Mouse (Mus musculus): ENCODE results near the gene Fam92b. TPM values are rescaled to one million over a fixed set of nuclear protein-coding genes. Genes with fewer than 3 reads are reported as not detected.
A peak's percentile ranks its signal among the peaks of the same experiment; 100 is the strongest.

The Fam92b gene
- not detected in 2 replicates for polyA plus RNA-seq (2014; fragmentation: Nextera tagmentation; extraction: Ambion mirVana)

DNA sequence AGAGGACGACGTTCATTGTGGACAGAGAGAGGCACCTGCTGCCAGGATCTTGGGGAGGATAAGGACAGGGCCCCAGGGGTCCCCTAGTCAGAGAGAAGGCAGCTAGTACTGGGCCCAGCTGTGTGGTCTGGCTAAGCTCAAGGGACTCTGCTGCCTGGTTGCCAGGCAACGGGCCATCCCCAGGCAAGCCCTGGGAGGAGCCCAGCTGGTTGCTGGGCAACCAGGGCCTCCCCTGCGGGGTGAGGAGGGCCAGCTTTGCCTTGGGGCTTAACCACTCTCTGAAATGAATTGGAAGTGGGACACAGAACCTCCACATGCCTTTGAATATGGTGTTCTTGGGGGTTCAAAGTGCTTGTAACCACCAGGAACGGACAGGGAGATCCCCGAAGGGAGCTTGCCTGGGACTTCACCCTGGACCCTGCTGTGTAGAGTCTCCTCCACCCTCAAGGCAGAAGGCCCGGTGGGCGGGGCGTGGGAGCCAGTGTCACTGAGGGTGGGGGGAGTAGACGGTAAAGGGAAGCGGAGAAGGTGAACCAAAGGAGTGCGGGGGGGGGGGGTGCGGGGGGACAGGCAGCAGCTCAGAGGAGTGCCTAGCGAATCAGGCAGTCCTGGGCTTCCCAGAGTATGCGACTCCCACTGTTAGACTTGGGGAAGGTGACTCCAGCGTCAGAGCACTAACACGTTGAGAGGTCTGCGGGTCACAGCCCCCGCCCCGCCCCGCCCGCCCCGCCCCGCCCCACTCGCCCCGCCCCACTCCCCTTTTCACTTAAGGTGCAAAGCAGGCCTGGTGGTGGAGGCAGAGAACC, at the start of gene Fam92b:
Gene Fam92b (minus strand): TSS at position 149 of the 806 bp plus-strand sequence.
- H3K4me2 ChIP-seq (ENCODE audit: low read length), result peak within 1 kb of the TSS; percentile 43
- peaks cover 12 to 17% of the 10 kb centered on the region in 2 experiments for H3K4me1 ChIP-seq (ENCODE audit: control insufficient read depth in 2 of 2, insufficient read depth in 2 of 2, low read length in 2 of 2)
- H3K27ac ChIP-seq (replicated peaks in 1 of 2; ENCODE audit: control insufficient read depth in 1 of 2, insufficient read depth in 1 of 2, low read depth in 2 of 2, low read length in 2 of 2), result no peak within 1 kb of the TSS; a peak in 1 of 4 replicates
- H3K9me3 ChIP-seq (ENCODE audit: control insufficient read depth, low read length), result no peaks in the 10 kb centered on the region
- no peaks in the 10 kb centered on the region for H3K36me3 ChIP-seq (ENCODE audit: control insufficient read depth, insufficient read depth, low read length)
- H3K4me3 ChIP-seq (ENCODE audit: control insufficient read depth in 1 of 2, insufficient read depth in 1 of 2, low read depth in 1 of 2, low read length in 2 of 2), result no peak within 1 kb of the TSS
- ATAC-seq (ENCODE audit: insufficient number of reproducible peaks, insufficient read depth, low FRiP score, low read depth), result peak; percentile 81
- 2% methylated on average over 24 of the region's 26 CpGs for WGBS
- H3K27me3 ChIP-seq (ENCODE audit: control insufficient read depth, insufficient read depth, low read length), result peaks cover 40% of the 10 kb centered on the region
- H3K9ac ChIP-seq (ENCODE audit: low read length), result no peak within 1 kb of the TSS; the same call in 1 of the 2 replicates

DNA sequence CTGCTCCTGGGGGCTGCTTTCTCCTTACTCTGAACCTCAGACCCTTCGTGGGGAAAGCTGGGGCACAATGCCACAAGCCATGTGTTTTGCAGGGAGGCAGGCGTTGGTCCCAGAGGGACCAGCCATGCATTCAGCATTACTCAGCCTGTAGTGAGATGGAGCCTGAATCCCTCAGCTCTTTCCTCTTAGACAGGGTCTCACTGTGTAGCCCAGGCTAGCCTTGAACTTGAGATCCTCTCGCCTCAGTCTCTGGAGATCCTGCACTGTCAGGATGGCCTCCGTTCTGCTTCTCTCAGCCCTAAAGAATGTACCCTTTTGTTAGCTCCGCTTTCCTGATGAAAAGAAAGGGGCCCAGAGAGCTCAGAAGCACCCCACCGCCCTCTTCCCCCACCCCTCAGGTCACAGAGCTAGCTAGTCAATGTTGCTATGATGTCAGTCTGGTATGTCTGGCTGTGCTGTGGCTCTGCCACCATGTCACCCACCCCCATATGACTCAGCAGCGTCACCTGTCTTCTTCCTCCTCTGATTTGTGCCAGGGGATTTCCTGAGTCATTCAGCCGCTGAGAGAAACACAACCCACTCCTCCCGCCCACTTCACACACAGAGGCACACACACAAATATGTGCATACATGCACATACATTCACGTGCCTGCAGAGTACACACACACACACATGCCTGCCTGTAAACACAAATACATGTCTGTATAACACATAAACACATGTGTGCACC, 48.3 kb upstream of the Fam92b start:
- no peak for ATAC-seq (ENCODE audit: insufficient number of reproducible peaks, insufficient read depth, low FRiP score, low read depth)
- Histone ChIP-seq H3K27ac (replicated peaks in 1 of 2; ENCODE audit: control insufficient read depth in 1 of 2, insufficient read depth in 1 of 2, low read depth in 2 of 2, low read length in 2 of 2) (no peak overlapping the region), H3K4me3 (ENCODE audit: control insufficient read depth in 1 of 2, insufficient read depth in 1 of 2, low read depth in 1 of 2, low read length in 2 of 2) (no peak overlapping the region), H3K4me2 (ENCODE audit: low read length) (no peak overlapping the region), H3K36me3 (ENCODE audit: control insufficient read depth, insufficient read depth, low read length) (no peaks in the 10 kb centered on the region), H3K9me3 (ENCODE audit: control insufficient read depth, low read length) (no peaks in the 10 kb centered on the region), H3K9ac (ENCODE audit: low read length) (no peak overlapping the region), H3K27me3 (ENCODE audit: control insufficient read depth, insufficient read depth, low read length) (peaks cover 12% of the 10 kb centered on the region; the same call in 1 of the 2 replicates), H3K4me1 (ENCODE audit: control insufficient read depth in 2 of 2, insufficient read depth in 2 of 2, low read length in 2 of 2) (peaks cover 20 to 34% of the 10 kb centered on the region in 2 experiments)
- WGBS, result 51% methylated on average over 10 of the region's 10 CpGs

GRCm38 (mm10) chr8:120224521-120225420, 47.5 kb upstream of the Fam92b start:
- 58% methylated on average over 11 of the region's 11 CpGs for WGBS
- Histone ChIP-seq H3K4me2 (ENCODE audit: low read length) (no peak overlapping the region), H3K27me3 (ENCODE audit: control insufficient read depth, insufficient read depth, low read length) (peaks cover 10% of the 10 kb centered on the region; the same call in 1 of the 2 replicates), H3K27ac (replicated peaks in 1 of 2; ENCODE audit: control insufficient read depth in 1 of 2, insufficient read depth in 1 of 2, low read depth in 2 of 2, low read length in 2 of 2) (no peak overlapping the region), H3K9me3 (ENCODE audit: control insufficient read depth, low read length) (no peaks in the 10 kb centered on the region), H3K36me3 (ENCODE audit: control insufficient read depth, insufficient read depth, low read length) (no peaks in the 10 kb centered on the region), H3K9ac (ENCODE audit: low read length) (no peak overlapping the region), H3K4me1 (ENCODE audit: control insufficient read depth in 2 of 2, insufficient read depth in 2 of 2, low read length in 2 of 2) (peaks cover 15 to 26% of the 10 kb centered on the region in 2 experiments), H3K4me3 (ENCODE audit: control insufficient read depth in 1 of 2, insufficient read depth in 1 of 2, low read depth in 1 of 2, low read length in 2 of 2) (no peak overlapping the region)
- ATAC-seq (ENCODE audit: insufficient number of reproducible peaks, insufficient read depth, low FRiP score, low read depth), result no peak

GRCm38 (mm10) chr8:120222548-120222947, 45.3 kb upstream of the Fam92b start:
- Histone ChIP-seq H3K4me2 (ENCODE audit: low read length) (no peak overlapping the region), H3K27me3 (ENCODE audit: control insufficient read depth, insufficient read depth, low read length) (peaks cover 7% of the 10 kb centered on the region; the same call in 1 of the 2 replicates), H3K4me1 (ENCODE audit: control insufficient read depth in 2 of 2, insufficient read depth in 2 of 2, low read length in 2 of 2) (peaks cover 12 to 17% of the 10 kb centered on the region in 2 experiments), H3K4me3 (ENCODE audit: control insufficient read depth in 1 of 2, insufficient read depth in 1 of 2, low read depth in 1 of 2, low read length in 2 of 2) (no peak overlapping the region), H3K9me3 (ENCODE audit: control insufficient read depth, low read length) (no peaks in the 10 kb centered on the region), H3K36me3 (ENCODE audit: control insufficient read depth, insufficient read depth, low read length) (no peaks in the 10 kb centered on the region), H3K9ac (ENCODE audit: low read length) (no peak overlapping the region), H3K27ac (replicated peaks in 1 of 2; ENCODE audit: control insufficient read depth in 1 of 2, insufficient read depth in 1 of 2, low read depth in 2 of 2, low read length in 2 of 2) (no peak overlapping the region)
- no peak for ATAC-seq (ENCODE audit: insufficient number of reproducible peaks, insufficient read depth, low FRiP score, low read depth)
- 64% methylated on average over 11 of the region's 11 CpGs for WGBS

GRCm38 (mm10) chr8:120216855-120217830, 39.9 kb upstream of the Fam92b start:
- WGBS, result 15% methylated on average over 13 of the region's 13 CpGs
- H3K4me2 ChIP-seq (ENCODE audit: low read length), result no peak overlapping the region
- 0 out of 2 replicates have a peak, but pooled peaks have one; percentile 52 for ATAC-seq (ENCODE audit: insufficient number of reproducible peaks, insufficient read depth, low FRiP score, low read depth)

GRCm38 (mm10) chr8:120215416-120216141, 38.3 kb upstream of the Fam92b start:
- no peak overlapping the region for H3K9ac ChIP-seq (ENCODE audit: low read length)
- H3K4me1 ChIP-seq (ENCODE audit: control insufficient read depth in 2 of 2, insufficient read depth in 2 of 2, low read length in 2 of 2), result peaks cover 40 to 44% of the 10 kb centered on the region in 2 experiments
- no peaks in the 10 kb centered on the region for H3K9me3 ChIP-seq (ENCODE audit: control insufficient read depth, low read length)
- no peaks in the 10 kb centered on the region for H3K27me3 ChIP-seq (ENCODE audit: control insufficient read depth, insufficient read depth, low read length)
- H3K4me3 ChIP-seq (ENCODE audit: control insufficient read depth in 1 of 2, insufficient read depth in 1 of 2, low read depth in 1 of 2, low read length in 2 of 2), result no peak overlapping the region
- ATAC-seq (ENCODE audit: insufficient number of reproducible peaks, insufficient read depth, low FRiP score, low read depth), result no peak
- no peak overlapping the region; a peak in 1 of 4 replicates for H3K27ac ChIP-seq (replicated peaks in 1 of 2; ENCODE audit: control insufficient read depth in 1 of 2, insufficient read depth in 1 of 2, low read depth in 2 of 2, low read length in 2 of 2)
- H3K4me2 ChIP-seq (ENCODE audit: low read length), result no peak overlapping the region
- no peaks in the 10 kb centered on the region for H3K36me3 ChIP-seq (ENCODE audit: control insufficient read depth, insufficient read depth, low read length)
- WGBS, result 51% methylated on average over 7 of the region's 7 CpGs

More at GRCm38 (mm10) chr8:120216855-120217830, 39.9 kb upstream of the Fam92b start:
- H3K36me3 ChIP-seq (ENCODE audit: control insufficient read depth, insufficient read depth, low read length), result no peaks in the 10 kb centered on the region
- peaks cover 31% of the 10 kb centered on the region in 2 experiments for H3K4me1 ChIP-seq (ENCODE audit: control insufficient read depth in 2 of 2, insufficient read depth in 2 of 2, low read length in 2 of 2)
- no peaks in the 10 kb centered on the region for H3K9me3 ChIP-seq (ENCODE audit: control insufficient read depth, low read length)
- peaks cover 3% of the 10 kb centered on the region; the same call in 1 of the 2 replicates for H3K27me3 ChIP-seq (ENCODE audit: control insufficient read depth, insufficient read depth, low read length)
- peak overlapping the region; percentile 77 to 84 for H3K27ac ChIP-seq (replicated peaks in 1 of 2; ENCODE audit: control insufficient read depth in 1 of 2, insufficient read depth in 1 of 2, low read depth in 2 of 2, low read length in 2 of 2)
- H3K9ac ChIP-seq (ENCODE audit: low read length), result peak overlapping the region; percentile 16; the same call in 1 of the 2 replicates
- H3K4me3 ChIP-seq (ENCODE audit: control insufficient read depth in 1 of 2, insufficient read depth in 1 of 2, low read depth in 1 of 2, low read length in 2 of 2), result no peak overlapping the region
